Mouse (Mus musculus) CD4-positive, CD25-positive, alpha-beta regulatory T cell (primary cell): Measurements from ENCODE around the gene Olfr827. TPM values are rescaled to one million over a fixed set of nuclear protein-coding genes. Genes with fewer than 3 reads are reported as not detected.

Source experiments
- polyA plus RNA-seq: library from polyadenylated mRNA; unstranded; fragments of 100-300 nt; shearing (Covaris generic); gene quantifications from one replicate; pipeline ENCODE4 v1.2.1, GENCODE M21; 2017

Gene Olfr827
- polyA plus RNA-seq: not detected

GRCm38 (mm10) chr10:130214303-130214702 is at the start of gene Olfr827:
Olfr827 (minus strand) TSS chr10:130214403.

DNA sequence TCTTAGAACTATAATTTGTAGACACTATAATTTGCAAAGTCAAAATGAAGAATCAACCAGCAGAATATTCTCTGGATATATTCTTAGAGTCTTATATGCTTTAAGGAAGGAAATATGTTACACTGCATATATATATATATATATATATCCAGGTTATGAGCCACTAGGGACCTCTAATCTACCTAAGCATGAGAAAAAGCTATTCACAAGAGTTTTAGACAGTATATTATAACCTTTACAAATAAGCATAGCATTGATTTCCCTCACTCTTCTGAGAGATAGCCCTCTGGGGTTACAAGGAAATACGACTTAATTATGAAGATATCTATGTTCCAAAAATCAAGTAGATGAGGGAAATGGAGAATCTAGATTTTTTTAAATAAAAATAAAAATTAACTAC is 30.1 kb downstream of the Olfr827 start, which contains the start of gene Olfr826:
TSS of gene Olfr826 (minus strand) at position 101 of the 400 bp plus-strand sequence.

DNA sequence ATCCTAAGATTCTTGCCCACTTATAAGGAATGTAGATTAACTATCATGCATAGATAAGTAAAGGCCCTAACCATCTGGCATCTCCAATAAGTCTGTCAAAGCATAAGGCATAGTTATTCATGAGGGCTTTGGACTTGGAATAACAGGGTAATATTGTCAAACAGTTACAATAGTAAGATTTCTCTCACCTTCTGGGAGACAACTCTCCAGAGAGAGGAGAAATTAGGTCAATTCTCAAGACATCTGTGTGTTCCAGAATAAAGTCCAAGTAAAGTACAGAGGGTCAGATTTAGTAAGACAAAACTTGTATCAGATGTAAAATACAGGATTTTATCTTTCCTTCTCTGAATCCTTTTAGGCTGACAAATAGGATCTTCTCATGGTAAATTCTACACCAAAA is 47.5 kb downstream of the Olfr827 start, which contains the start of gene Olfr825:
TSS of gene Olfr825 (minus strand) at position 101 of the 400 bp plus-strand sequence.

Other genes with a start within 250 kb of the Olfr827 start
- gene Olfr819, start 247.1 kb downstream of the Olfr827 start, polyA plus RNA-seq: not detected
- gene Olfr247, start 238.3 kb downstream of the Olfr827 start, polyA plus RNA-seq: not detected
- 0.08 TPM for gene Gm10310, start 229.3 kb downstream of the Olfr827 start, polyA plus RNA-seq
- gene Olfr820, start 201.8 kb downstream of the Olfr827 start, polyA plus RNA-seq: not detected
- not detected for gene Olfr821, start 184.1 kb downstream of the Olfr827 start, polyA plus RNA-seq
- 0.26 TPM for gene Olfr822, start 143.2 kb downstream of the Olfr827 start, polyA plus RNA-seq
- gene Olfr823, start 99.0 kb downstream of the Olfr827 start, polyA plus RNA-seq: not detected
- 0.19 TPM for gene Olfr824, start 84.4 kb downstream of the Olfr827 start, polyA plus RNA-seq
- gene Olfr825, start 47.6 kb downstream of the Olfr827 start, polyA plus RNA-seq: 0.06 TPM
- gene Olfr826, start 30.2 kb downstream of the Olfr827 start, polyA plus RNA-seq: 0.10 TPM
- not detected for gene Neurod4, start 65.8 kb upstream of the Olfr827 start, polyA plus RNA-seq
- gene Tespa1, start 108.5 kb upstream of the Olfr827 start, polyA plus RNA-seq: 218 TPM
- 1.1 TPM for gene Vmn2r84, start 179.9 kb upstream of the Olfr827 start, polyA plus RNA-seq
- not detected for gene Vmn2r85, start 215.3 kb upstream of the Olfr827 start, polyA plus RNA-seq
- gene Vmn2r86, start 241.6 kb upstream of the Olfr827 start, polyA plus RNA-seq: 0.02 TPM